Comparison of ENCODE assay signal across 18 mouse cellular contexts in genomic region chr16:86816006-86816405, GRCm38 (mm10).
"Had no signal": no experiment of that assay in that cellular context is flagged by ENCODE, and none has a peak within 500 bp of the region (broad histone marks: within the 10 kb centered on the region; RNA-seq: fewer than 3 reads in every experiment).

No protein-coding gene starts in this region.

- H3K4me3 ChIP-seq: limb, embryonic 12.5 days; limb, embryonic 15.5 days; midbrain, embryonic 12.5 days; midbrain, embryonic 15.5 days; neural tube, embryonic 12.5 days; neural tube, embryonic 15.5 days; stomach, embryonic 15.5 days had no signal

- H3K9ac ChIP-seq: limb, embryonic 12.5 days; limb, embryonic 15.5 days; liver, embryonic 14.5 days; lung, embryonic 14.5 days; midbrain, embryonic 12.5 days; midbrain, embryonic 15.5 days; neural tube, embryonic 12.5 days; neural tube, embryonic 15.5 days; stomach, embryonic 15.5 days had no signal

- ATAC-seq: midbrain, embryonic 15.5 days had no signal

- H3K27me3 ChIP-seq: limb, embryonic 12.5 days; limb, embryonic 15.5 days; midbrain, embryonic 12.5 days; midbrain, embryonic 15.5 days; neural tube, embryonic 12.5 days; neural tube, embryonic 15.5 days; stomach, embryonic 15.5 days had no signal

- H3K36me3 ChIP-seq: limb, embryonic 12.5 days; limb, embryonic 15.5 days; midbrain, embryonic 12.5 days; midbrain, embryonic 15.5 days; neural tube, embryonic 12.5 days; neural tube, embryonic 15.5 days; stomach, embryonic 15.5 days had no signal

- H3K9me3 ChIP-seq: limb, embryonic 12.5 days; limb, embryonic 15.5 days; midbrain, embryonic 12.5 days; midbrain, embryonic 15.5 days; neural tube, embryonic 12.5 days; neural tube, embryonic 15.5 days; stomach, embryonic 15.5 days had no signal

- H3K4me1 ChIP-seq: midbrain, embryonic 12.5 days; midbrain, embryonic 15.5 days; neural tube, embryonic 12.5 days; neural tube, embryonic 15.5 days; stomach, embryonic 15.5 days had no signal

- H3K27ac ChIP-seq: limb, embryonic 12.5 days; limb, embryonic 15.5 days; liver, embryonic 14.5 days; macrophage; midbrain, embryonic 12.5 days; midbrain, embryonic 15.5 days; neural tube, embryonic 12.5 days; neural tube, embryonic 15.5 days had no signal

- H3K4me2 ChIP-seq: limb, embryonic 12.5 days; limb, embryonic 15.5 days; liver, embryonic 11.5 days; midbrain, embryonic 12.5 days; midbrain, embryonic 15.5 days; neural tube, embryonic 12.5 days; neural tube, embryonic 15.5 days had no signal

- DNase-seq: left cerebral cortex, postnatal 4 days; liver, postnatal 0 days; lung, embryonic 14.5 days; right cerebral cortex, adult 18-20 months; right cerebral cortex, postnatal 14 days; right cerebral cortex, postnatal 4 days; spleen, adult 18-20 months; thymus, postnatal 4 days had no signal
